Mouse (Mus musculus): Measurements from ENCODE around the gene Gpr142.
A peak's percentile ranks its signal among the peaks of the same experiment; 100 is the strongest.

Gene Gpr142

DNA sequence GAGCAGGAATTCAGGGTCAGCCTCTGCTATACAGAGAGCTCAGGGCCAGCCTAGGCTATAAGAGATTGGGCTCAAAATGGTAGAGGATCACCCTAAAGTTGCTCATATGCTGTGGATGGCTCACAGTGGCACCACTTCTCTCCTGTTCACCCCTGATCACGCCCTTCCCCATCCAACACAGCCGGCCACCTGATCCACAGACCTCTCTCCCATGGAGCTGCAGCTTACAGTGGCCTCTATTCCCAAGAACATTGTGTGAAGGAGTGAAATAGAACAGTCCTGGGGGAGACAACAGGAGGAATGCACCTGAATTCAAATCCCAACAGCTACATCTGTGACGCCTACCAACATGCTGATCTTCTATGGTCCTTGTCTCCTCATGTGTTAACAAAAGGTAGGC is at the start of gene Gpr142:
Gene Gpr142, plus strand, starts transcription at position 301 of the 400 bp plus-strand sequence.
- DNase-seq, result no peak

DNA sequence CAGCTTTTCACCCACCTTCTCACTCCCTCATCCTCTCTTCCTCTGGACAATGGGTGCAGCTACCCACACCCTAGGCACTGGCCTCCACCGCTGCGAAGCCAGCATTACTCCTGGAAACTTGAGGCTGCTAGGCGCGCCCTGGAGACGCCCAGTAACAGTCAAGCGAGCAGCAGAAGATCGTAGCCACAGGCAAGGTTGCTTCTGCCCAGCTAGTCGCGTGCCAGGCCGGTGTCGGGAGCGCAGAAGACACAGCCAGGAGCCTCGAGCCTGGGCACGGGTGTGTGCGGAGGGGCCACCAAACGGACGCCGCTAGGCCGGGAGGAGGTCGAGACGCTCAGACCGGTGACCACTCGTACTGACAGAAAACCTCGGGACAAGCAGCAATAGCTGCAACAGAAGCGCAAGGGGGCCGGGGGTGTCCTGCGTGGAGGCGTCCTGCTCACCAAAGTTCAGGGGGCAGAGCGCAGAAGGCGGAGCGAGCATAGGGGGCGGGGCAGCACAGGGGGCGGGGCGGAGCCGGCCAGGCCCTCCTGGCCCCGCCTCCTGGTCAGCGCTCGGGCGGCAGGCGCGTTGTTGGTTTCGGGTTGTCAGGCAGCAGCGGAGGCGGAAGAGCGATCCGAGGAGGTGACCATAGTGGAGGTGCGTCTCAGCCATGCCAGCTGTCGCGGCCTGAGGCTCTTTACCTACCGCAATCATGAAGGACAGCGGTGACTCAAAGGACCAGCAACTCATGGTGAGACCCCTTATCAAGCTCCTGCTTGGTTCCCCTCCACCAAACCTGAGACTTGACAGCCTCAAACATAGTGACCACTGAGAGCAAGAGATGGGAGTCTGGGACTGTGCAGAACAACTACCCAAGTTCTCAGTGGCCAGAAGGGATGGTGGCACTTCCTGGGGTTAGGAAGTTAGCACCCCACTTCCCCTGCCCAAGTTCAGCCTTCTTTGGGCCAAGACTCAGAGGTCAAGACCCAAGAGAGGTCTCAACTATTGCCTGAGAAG is 33.6 kb upstream of the Gpr142 start, which contains the start of gene Kif19a:
Gene Kif19a, plus strand, starts transcription at position 569 of the 999 bp plus-strand sequence.
- peak; percentile 43 to 82 for DNase-seq

DNA sequence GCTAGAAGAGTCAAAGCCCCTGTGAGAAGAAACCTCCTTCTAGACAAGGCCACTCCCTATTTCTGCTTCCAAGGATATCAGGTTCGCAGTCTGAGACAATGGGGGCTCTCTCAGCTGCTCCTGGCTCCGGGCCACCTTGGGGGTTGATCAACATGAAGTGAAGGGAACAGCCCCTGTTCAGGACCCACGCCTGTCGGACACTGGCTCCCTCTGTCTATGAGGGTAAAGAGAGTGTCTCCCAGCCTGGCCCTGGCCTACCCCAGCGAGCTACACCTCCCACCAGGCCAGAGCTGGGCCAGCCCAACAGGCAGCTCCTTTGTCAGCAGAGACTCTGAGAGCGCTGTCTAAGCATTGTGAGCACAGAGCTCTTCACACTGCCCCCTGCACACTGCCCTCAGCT is 28.8 kb upstream of the Gpr142 start:
- DNase-seq, result no peak

DNA sequence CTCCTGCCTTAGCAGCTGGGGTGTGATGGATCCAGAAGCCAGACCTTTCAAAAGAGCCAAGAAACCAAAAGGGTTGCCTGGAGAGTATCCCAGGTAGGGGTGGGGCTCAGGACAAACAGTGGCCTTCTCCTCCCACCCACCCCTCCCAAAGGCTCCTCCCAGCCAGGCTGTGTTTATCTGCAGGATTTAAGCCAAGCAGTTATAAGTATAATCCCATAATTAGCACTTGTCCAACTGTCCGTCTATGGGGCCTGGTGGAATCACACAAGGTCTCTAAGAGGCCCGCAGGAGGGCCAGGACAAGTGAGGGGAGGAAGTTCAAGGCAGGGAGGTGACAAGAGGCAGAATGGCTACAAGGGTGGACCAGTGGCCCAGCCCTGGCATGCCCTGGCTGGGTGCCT is 26.8 kb upstream of the Gpr142 start:
- DNase-seq, result no peak

DNA sequence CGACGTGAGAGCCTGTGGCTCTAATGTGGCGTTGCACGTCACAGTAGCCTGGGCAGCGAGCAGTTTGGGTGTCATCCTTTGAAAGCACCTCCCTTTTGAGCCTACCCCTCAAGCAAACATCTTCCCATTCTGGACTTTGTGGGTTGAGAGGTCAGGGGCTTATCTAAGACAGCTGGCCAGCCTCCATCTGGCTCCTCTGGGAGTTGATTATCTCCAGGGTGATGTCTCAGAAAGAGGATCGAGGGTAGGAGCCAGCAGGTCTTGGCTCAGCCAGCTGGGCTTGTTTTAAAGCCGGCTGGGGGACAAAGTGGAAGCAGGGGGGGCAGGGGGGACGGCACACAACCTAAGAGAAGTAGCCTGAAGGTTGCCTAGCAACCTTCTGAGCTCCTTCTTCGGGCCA is 18.6 kb upstream of the Gpr142 start:
- DNase-seq, result peak; percentile 29 to 50

DNA sequence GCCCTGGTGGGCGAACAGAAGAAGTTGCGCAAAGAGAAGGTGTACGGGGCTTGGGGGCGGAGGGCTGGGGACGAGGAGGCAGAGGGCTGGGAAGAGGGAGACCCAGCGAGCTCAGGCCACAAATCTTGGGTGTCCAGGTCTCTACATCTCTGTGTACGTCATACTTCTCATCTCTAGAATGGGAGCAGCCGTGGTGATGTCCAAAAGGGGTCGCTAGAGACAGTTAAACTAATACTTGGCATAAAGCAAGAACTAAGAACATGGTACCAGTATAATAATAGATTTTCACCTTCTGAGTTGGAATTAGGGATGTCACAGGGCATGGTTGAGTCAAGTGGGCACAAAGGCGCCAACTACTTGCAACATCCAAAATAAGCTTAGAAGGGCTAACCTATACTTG is 12.8 kb upstream of the Gpr142 start:
- no peak for DNase-seq

DNA sequence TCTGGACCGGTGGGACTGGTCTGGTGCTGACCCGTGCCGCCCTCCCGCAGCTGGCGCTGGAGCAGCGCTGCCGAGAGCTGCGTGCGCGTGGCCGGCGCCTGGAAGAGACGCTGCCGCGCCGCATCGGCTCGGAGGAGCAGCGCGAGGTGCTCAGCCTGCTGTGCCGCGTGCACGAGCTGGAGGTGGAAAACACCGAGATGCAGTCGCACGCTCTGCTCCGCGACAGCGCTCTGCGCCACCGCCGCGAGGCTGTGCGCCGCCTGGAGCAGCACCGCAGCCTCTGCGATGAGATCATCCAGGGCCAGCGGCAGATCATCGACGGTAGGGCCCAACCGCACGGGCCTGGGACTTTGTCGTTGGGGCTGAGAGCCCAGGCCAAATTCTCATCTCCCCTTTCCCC is 12.4 kb upstream of the Gpr142 start:
- no peak for DNase-seq

DNA sequence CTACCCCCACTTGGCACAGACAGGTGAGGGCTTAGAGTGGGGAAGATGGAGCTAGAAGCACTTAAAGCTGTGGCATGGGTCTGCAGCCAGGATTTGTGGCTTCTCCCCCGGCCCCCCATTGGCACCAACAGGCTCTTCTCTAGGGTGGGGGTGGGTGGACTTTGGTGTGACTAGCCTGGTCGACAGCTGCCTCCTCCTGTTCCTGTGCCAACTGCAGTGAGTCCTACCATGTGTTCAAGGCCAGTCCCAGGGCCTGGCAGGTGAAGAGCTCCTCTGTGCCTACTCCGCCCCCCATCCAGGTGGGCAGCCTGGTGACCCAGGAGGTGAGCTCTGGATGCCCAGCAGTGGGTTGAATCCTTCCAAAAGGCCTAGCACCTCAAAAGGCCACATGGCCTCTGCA is 11.1 kb upstream of the Gpr142 start:
- DNase-seq, result no peak

DNA sequence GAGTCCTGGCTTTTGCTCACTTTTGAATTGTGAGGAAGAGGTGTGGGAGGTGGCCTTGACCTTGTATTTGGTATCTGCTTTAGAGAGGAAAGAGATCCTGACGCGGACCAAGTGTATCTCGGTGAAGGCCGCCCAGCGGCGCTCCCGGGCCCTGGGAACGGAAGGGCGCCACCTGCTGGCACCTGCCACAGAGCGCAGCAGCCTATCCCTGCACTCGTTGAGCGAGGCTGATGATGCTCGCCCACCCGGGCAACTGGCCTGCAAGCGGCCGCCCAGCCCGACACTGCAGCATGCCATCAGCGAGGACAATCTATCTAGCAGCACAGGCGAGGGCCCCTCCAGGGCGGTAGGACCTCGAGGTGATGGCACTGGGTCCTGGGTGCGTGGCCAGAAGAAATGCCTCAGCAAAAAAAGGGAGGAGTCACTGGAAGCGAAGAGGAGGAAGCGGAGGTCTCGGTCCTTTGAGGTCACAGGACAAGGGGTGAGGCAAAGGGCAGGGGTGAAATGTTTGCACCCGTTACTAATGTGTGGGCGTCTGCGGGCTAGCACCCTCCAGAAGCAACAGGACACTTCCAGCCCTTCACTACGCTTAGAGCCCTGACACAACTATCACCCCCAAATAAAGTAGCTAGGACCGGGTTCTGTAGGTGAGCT is 9.5 kb upstream of the Gpr142 start:
- peak; percentile 66 to 91 for DNase-seq

DNA sequence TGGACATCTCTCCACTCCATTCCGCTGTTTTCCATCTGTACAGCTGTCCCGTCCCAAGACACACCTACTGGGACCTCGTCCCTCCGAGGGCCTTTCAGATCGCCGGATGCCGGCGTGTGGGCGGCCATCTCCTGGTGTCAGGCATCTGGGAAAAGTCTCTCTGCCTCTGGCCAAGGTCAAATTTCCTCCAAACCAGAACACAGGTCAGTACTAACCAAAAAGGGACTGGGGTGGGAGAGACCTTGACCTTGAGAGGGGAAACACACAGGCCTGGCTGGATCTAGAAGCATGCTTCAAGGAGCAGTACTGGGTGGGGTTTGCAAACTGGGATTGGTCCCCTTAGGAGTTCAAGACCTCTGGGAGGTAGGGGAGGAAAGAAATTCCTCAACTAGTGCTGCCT is 9.0 kb upstream of the Gpr142 start:
- DNase-seq, result no peak

DNA sequence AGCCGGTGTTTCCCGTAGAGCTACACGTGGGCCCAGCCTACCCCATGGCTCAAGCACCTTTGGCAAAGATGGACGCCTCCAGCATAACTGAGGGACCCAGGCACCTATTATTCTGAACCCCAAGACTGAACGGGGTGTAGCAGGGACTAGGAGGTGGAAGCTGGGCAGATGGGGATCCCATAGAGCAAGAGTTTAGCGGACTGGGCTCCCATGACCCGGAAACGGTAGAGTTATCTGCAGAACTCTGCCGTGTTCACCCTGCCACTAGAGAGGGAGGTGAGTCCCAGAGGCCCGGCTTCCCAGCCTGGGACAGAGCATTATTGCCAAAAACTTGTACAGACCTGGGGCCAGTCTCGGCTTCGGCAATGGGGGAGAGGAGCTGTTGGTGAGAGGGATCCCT is 8.6 kb upstream of the Gpr142 start:
- no peak for DNase-seq

DNA sequence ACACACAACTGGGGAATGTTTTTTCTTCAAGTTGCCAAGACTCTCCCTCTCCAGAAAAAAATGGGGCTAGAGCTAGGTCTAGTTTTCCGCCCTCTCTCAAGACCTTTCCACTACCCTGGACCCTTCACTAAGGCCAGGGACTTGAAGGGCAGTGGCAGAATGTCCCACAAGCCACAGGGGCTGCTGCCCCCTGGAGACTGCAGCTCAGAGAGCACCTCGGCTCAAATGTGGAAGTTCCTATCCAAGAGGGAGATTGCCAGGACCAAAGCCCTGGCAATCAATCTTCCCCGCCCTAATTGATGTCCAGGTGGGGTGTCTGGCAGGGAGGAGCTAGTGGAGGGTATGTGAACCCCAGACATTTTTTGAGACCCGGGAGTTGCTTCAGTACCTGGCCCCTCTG is 7.9 kb upstream of the Gpr142 start:
- no peak for DNase-seq

DNA sequence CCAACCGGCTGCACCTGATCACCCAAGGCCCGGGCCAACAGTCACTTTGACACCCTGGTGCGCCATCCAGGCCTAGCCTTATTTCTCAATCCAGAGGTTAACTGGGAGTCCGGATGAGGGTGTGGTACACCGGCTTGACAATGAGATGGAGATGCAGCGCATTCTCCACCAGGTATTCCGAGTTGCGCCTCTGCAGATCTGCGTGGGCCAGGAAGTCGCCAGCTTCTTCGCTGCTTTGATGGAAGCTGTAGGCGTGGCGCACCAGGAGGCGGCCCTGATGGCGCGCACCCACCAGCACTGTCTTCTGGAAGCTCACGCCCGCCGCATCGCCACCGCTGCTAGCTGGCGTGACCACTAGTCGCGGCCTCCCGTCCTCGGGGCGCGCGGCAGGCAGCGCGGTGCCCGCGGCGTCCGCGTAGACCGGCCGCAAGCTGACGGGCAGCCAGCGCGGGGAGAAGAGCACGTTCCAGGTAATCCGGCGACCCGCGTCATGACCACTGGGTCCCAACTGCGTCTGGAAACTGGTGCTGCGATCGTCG is 7.3 kb upstream of the Gpr142 start:
- DNase-seq, result no peak

DNA sequence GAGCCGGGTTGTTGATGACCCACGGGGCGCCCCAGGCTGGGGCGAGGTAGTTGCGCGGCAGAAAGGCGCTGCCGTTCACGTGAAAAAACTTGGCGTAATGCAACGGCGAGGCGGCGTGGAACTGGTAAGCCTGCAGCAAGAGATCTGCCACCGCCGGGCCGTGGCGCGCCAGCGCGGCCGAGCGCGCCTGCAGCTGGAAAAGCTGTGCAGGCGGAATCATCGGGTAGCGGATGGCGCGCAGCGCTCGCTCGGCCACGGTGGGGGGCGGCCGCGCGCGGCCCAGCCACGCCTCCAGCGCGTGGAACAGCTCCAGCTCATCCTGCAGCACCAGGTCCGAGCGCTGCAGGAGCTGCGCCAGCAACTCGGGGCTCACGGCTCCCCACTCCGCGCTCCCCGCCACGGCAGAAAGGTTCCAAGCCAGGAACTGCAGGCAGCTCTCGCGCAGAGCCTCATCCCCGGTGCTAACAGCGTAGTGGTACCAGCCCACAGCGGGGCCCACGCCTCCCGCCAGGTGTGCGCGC is 6.8 kb upstream of the Gpr142 start:
- DNase-seq, result peak in 1 of 2 experiments; percentile 12

DNA sequence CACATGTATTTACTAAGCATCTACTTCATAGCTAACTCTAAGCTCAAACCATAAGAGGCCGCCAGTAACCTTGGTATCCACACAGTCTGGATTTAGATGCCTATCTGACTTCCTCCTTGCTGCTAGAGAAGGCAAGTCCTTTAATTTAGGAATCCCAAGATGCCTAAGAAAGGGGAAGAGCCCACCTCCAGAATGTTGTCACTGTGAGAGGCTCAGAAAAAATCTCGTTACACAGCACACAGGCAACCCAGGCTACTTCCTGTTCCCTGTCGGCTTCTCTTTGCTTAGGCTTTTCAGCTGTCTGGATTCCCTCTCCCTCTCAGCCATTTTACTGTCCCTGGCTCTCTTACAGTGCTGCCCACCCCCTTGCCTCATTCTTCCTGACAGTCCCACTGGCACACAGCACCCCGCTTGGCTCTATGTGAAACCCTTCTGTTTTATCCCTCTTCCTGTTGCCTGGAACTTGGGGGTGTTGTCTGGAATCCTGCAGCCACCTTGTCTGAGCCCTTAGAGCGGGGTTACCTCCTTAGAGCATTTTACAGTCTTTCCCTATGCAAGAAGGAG is 5.7 kb upstream of the Gpr142 start:
- DNase-seq, result no peak

DNA sequence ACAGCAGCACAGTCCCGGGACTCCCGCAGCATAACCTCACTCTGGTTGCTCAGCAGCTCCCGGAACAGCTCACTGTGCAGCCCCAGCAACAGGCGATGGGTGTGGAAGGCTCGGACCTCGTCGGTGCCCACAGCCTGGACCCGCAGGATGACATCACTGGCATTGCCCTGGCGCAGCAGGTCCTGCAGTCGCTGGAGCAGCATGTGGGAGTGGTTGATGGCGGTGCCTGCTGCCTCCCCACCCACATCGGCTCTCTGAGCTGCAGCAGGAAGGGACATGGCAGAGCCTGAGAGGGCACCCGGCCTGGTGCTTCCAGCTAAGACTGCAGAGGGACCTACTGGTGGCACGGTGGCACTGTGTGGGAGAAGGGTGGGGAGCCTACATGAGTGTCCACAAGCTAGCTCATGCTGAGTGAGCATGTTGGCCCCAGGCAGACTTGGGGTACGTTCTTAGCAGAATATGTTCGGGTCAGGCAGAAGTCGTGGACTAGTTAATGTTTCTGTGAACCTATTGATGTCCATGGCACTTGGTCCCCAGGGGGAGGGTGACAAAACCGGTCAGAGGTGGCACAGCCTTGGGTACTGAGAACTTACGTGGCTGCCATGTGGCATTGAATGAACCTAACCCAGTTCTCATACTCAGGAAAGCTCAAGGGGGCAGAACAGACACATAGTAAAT is 4.7 kb upstream of the Gpr142 start:
- no peak for DNase-seq

DNA sequence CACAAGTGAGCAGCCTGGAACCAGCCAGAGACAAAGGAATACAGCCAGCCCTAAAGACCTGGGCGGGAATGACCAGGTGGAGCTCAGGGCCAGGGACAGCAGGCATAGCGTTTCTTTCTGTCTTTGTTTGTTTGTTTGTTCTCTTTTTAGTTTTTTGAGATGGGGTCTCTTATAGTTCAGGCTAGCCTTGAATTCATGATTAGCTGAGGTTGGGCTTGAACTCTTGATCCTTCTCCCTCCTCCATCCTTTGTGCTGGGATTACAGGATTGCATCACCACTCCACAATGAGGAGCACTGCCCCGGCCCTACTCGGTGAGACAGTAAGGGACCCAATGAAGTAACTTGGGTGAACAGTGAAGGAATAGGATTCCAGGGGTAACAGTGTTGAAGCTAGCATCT is 4.0 kb upstream of the Gpr142 start:
- DNase-seq, result no peak

DNA sequence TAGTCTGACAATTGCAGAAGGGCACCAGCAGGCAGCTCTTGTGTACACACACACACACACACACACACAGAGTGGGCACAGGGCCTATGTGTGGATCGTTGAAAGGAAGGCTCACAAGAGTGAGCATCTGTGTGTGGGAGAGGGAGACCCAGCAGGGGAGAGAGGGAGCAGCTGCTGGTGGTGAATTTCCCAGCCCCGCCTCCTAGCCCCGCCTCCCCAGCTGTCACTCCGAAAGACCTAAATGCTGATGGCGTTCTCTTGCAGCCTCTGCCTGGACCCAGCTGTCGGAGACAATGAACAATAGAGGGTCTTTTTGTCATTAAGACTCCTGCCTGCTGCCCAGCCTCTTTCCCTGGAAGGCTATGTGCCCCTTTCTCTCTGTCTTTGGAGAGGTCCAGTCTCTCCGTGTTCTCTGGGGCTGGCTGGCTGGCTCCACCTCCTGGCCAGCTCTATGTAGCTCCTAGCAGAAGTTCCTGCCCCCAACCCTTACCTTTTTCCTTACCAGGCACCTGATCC is 3.4 kb upstream of the Gpr142 start:
- peak; percentile 33 to 67 for DNase-seq

DNA sequence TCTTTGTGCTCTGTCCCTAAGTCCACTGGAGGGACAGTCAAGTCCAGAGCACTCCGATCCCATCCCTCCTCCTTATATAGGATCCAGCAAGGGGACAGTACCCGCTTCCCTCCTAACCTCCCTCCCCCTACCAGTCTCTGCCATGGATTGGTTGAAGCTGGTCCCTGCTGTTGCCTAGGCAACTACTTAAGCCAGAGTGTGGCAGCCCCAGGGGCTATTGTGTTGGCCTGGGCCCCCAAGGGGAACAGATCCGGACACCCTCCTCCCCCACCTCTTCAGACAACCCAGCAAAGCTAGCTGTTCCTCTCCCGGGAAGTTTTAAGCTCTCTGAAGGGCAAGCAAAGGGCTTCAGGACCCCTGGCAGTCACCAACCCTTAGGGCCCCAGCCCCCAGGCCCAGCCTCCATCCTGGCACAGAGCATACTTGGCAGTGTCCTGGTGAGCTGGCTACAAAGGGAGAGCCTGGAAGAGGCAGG is 2.8 kb upstream of the Gpr142 start, which contains the start of gene Btbd17:
Gene Btbd17, minus strand, starts transcription at position 98 of the 475 bp plus-strand sequence.
- no peak for DNase-seq

DNA sequence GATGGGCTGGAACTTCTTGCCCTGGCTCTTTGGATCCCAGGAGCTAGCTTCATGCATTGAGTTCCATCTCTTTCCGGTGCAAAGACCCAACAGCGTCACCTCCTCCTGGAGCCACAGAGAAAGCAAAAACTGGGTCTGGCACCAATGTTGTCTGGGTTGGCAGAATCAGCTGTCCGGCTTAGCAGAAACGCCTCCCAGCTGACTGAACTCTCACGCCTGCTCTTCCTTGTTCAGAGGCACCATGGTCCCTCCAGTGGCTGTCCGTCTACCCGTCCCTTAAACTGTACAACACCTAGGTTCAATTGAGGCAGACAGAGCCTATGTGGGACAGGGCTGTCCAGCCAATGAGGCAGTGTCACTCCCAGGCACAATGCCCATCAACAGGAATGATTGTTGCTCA is 1.5 kb upstream of the Gpr142 start:
- DNase-seq, result no peak

DNA sequence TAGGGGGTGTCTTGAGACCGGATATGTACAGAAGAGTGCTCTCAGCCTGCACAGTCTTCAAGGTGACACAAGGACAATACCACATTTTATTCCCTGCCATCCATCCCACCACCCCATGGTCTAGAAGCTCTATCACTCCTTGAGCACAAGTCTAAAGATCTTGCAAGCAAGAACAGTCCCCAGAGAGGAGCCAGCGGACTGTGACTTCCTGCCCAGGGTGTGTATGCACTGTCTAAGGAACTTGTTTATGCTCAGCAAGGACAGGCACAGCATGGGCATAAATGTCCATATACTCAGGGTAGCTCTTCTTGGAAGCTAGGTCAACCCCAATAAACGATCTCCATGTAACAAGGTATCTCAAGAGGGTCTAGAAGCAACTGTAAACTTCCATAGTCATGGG is 743 bp upstream of the Gpr142 start:
- no peak for DNase-seq

DNA sequence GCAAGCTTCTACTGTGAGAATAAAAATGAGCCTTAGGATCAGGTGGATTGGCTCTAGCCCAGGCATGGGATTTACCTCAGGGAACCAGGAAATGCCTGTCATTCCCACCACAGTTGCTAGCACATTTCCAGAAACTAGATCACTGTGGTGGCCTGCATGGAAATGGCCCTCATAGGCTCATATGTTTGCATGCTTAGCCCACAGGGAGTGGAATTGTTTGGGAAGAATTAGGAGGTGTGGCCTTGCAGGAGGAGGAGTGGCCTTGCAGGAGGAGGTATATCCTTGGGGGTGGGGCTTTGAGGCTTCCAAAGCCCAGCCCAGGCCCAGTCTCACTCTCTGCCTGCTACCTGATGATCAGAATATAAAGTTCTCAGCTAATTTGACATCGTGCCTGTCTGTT is 3.2 kb downstream of the Gpr142 start:
- DNase-seq, result no peak
